Mouse (Mus musculus) right cerebral cortex, adult 2 months (tissue): ENCODE measurements around the gene Rab3c.

Source experiments
- DNase-seq, 2 experiments: peaks; one replicate each; pipeline ENCODE4 v3.0.0; 2021 to 2022; ENCODE audit warnings: low spot score in 2 of 2

The Rab3c gene

GRCm38 (mm10) chr13:110280563-110281144 lies at the start of gene Rab3c:
Rab3c (minus strand) TSS chr13:110280996.
- no peak for DNase-seq

- DNase-seq: peak; percentile 49 to 52
These were observed 38.0 kb upstream of the Rab3c start for GRCm38 (mm10) chr13:110318746-110319145.

- no peak for DNase-seq
These were observed 26.4 kb upstream of the Rab3c start for GRCm38 (mm10) chr13:110307188-110307587.

GRCm38 (mm10) chr13:110297112-110297511 lies 16.3 kb upstream of the Rab3c start:
- no peak for DNase-seq

GRCm38 (mm10) chr13:110288499-110288898 lies 7.7 kb upstream of the Rab3c start:
- DNase-seq: no peak

GRCm38 (mm10) chr13:110283781-110284180 lies 3.0 kb upstream of the Rab3c start:
- no peak for DNase-seq

- peak; percentile 85 for DNase-seq
These were observed 701 bp downstream of the Rab3c start for GRCm38 (mm10) chr13:110280028-110280562.

- DNase-seq: no peak
These were observed 1.6 kb downstream of the Rab3c start for GRCm38 (mm10) chr13:110278976-110279736.

- no peak for DNase-seq
These were observed 3.1 kb downstream of the Rab3c start for GRCm38 (mm10) chr13:110277709-110278108.

GRCm38 (mm10) chr13:110275471-110275870 lies 5.3 kb downstream of the Rab3c start:
- no peak for DNase-seq

- DNase-seq: no peak
These were observed 20.1 kb downstream of the Rab3c start for GRCm38 (mm10) chr13:110260649-110261048.

GRCm38 (mm10) chr13:110251453-110251852 lies 29.3 kb downstream of the Rab3c start:
- no peak for DNase-seq

- DNase-seq: no peak
These were observed 32.3 kb downstream of the Rab3c start for GRCm38 (mm10) chr13:110248481-110248880.

- no peak for DNase-seq
These were observed 41.8 kb downstream of the Rab3c start for GRCm38 (mm10) chr13:110238970-110239369.

GRCm38 (mm10) chr13:110237209-110237935 lies 43.4 kb downstream of the Rab3c start:
- DNase-seq: no peak

- DNase-seq: no peak
These were observed 47.4 kb downstream of the Rab3c start for GRCm38 (mm10) chr13:110233364-110233763.

- no peak for DNase-seq
These were observed 49.6 kb downstream of the Rab3c start for GRCm38 (mm10) chr13:110231086-110231688.

- DNase-seq: no peak
These were observed 50.8 kb downstream of the Rab3c start for GRCm38 (mm10) chr13:110230046-110230445.

GRCm38 (mm10) chr13:110219195-110219594 lies 61.6 kb downstream of the Rab3c start:
- DNase-seq: no peak

GRCm38 (mm10) chr13:110218497-110218896 lies 62.3 kb downstream of the Rab3c start:
- peak; percentile 35 to 41 for DNase-seq

- DNase-seq: no peak
These were observed 69.2 kb downstream of the Rab3c start for GRCm38 (mm10) chr13:110211526-110212075.

GRCm38 (mm10) chr13:110198906-110199305 lies 81.9 kb downstream of the Rab3c start:
- peak; percentile 34 to 42 for DNase-seq
